23 mouse cellular contexts compared by ENCODE assay signal in the genomic region with DNA sequence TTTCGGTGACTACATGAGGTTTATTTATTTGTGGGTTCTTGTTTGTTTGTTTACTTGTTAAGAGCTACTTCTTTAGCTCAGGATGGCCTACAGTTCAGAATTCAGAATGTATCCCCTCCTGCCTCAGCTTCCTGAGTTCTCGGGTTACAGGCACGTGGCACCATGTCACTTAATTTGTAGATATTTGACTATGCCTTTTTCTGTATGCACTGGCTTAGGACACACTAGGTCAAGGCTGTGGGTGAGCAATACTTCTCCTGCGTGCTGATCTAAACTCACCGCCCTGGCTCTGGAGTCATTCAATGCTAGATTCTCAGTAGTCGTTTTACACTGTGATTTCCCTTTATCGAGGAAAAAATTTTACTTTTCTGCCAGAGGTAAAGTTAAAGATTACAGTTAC. TPM values are rescaled to one million over a fixed set of nuclear protein-coding genes. Genes with fewer than 3 reads are reported as not detected.
DNase-seq lines count a peak whose midpoint lies in the region; ATAC-seq and TF ChIP-seq lines count a peak whose summit lies in the region.
"Had no signal": no experiment of that assay in that cellular context is flagged by ENCODE, and none has a peak within 500 bp of the region (broad histone marks: within the 10 kb centered on the region; RNA-seq: fewer than 3 reads in every experiment).

No protein-coding gene starts in this region.

- H3K4me2 ChIP-seq in liver, embryonic 16.5 days (ENCODE audit: low read depth, low read length), result peak overlapping the region; percentile 15
- no peak overlapping the region for H3K4me2 ChIP-seq in forebrain, embryonic 12.5 days
- no peak overlapping the region for H3K4me2 ChIP-seq in midbrain, embryonic 16.5 days (ENCODE audit: low read length)
- H3K4me2 ChIP-seq: embryonic facial prominence, embryonic 15.5 days; heart, embryonic 13.5 days; kidney, embryonic 15.5 days; limb, embryonic 13.5 days; midbrain, embryonic 11.5 days had no signal

- peaks cover 38% of the 10 kb centered on the region for H3K4me1 ChIP-seq in liver, embryonic 16.5 days (ENCODE audit: control insufficient read depth, low read depth, low read length)
- H3K4me1 ChIP-seq in forebrain, embryonic 12.5 days, result peaks cover 34% of the 10 kb centered on the region
- H3K4me1 ChIP-seq in midbrain, embryonic 16.5 days (ENCODE audit: control insufficient read depth, insufficient read depth, low read length), result peaks cover 27% of the 10 kb centered on the region

- 36% methylated on average over 7 of the region's 7 CpGs for WGBS in liver, embryonic 16.5 days (ENCODE audit: insufficient replicate concordance)
- WGBS in forebrain, embryonic 12.5 days, result 91% methylated on average over 7 of the region's 7 CpGs
- 83% methylated on average over 7 of the region's 7 CpGs for WGBS in midbrain, embryonic 16.5 days

- no peak for ATAC-seq in liver, embryonic 16.5 days (ENCODE audit: low read depth)
- ATAC-seq in forebrain, embryonic 12.5 days (ENCODE audit: low FRiP score), result no peak
- no peak for ATAC-seq in midbrain, embryonic 16.5 days
- ATAC-seq: activated CD4-positive, CD25-positive, alpha-beta regulatory T cell, adult 4 months had no signal

- H3K79me3 ChIP-seq in C2C12 (ENCODE audit: low read depth), result peaks cover 58% of the 10 kb centered on the region

- TF ChIP-seq CTCF in C2C12 (IDR thresholded peaks at IDR 0.05; ENCODE audit: control insufficient read depth, insufficient read depth, insufficient read length), result no peak

- no peak overlapping the region for H3K4me3 ChIP-seq in C2C12 (ENCODE audit: insufficient read depth, poor library complexity, severe bottlenecking)
- no peak overlapping the region for H3K4me3 ChIP-seq in liver, embryonic 16.5 days (ENCODE audit: low read depth, low read length)
- H3K4me3 ChIP-seq in forebrain, embryonic 12.5 days (replicated peaks), result no peak overlapping the region
- no peak overlapping the region for H3K4me3 ChIP-seq in midbrain, embryonic 16.5 days (ENCODE audit: low read depth, low read length)
- H3K4me3 ChIP-seq: embryonic facial prominence, embryonic 15.5 days; forebrain, embryonic 10.5 days; heart, adult 2 months; heart, embryonic 13.5 days; kidney, embryonic 15.5 days; limb, embryonic 13.5 days had no signal

- peak overlapping the region; percentile 1; the same call in 1 of the 2 replicates for H3K27ac ChIP-seq in liver, embryonic 16.5 days (ENCODE audit: low read length)
- no peak overlapping the region for H3K27ac ChIP-seq in forebrain, embryonic 12.5 days
- H3K27ac ChIP-seq in midbrain, embryonic 16.5 days (ENCODE audit: low read length), result no peak overlapping the region
- H3K27ac ChIP-seq: embryonic facial prominence, embryonic 15.5 days; forebrain, embryonic 10.5 days; heart, adult 2 months; heart, embryonic 13.5 days; kidney, embryonic 15.5 days; limb, embryonic 13.5 days; macrophage had no signal

- peaks cover 61% of the 10 kb centered on the region for H3K36me3 ChIP-seq in C2C12 (ENCODE audit: control insufficient read depth, insufficient read depth)
- peaks cover 36% of the 10 kb centered on the region for H3K36me3 ChIP-seq in liver, embryonic 16.5 days (ENCODE audit: control insufficient read depth, insufficient read depth)
- peaks cover 35% of the 10 kb centered on the region for H3K36me3 ChIP-seq in forebrain, embryonic 12.5 days (replicated peaks)
- peaks cover 13% of the 10 kb centered on the region for H3K36me3 ChIP-seq in midbrain, embryonic 16.5 days (ENCODE audit: control insufficient read depth, insufficient read depth, low read length)

- H3K27me3 ChIP-seq in C2C12 (ENCODE audit: control insufficient read depth, insufficient read depth, insufficient read length), result no peaks in the 10 kb centered on the region
- no peaks in the 10 kb centered on the region for H3K27me3 ChIP-seq in liver, embryonic 16.5 days (ENCODE audit: control insufficient read depth, insufficient read depth, low read depth, low read length)
- no peaks in the 10 kb centered on the region for H3K27me3 ChIP-seq in forebrain, embryonic 12.5 days
- H3K27me3 ChIP-seq in midbrain, embryonic 16.5 days (ENCODE audit: control insufficient read depth, insufficient read depth, low read depth, low read length), result no peaks in the 10 kb centered on the region
- H3K27me3 ChIP-seq: embryonic facial prominence, embryonic 15.5 days; heart, embryonic 13.5 days; kidney, embryonic 15.5 days; limb, embryonic 13.5 days had no signal

- H3K9me3 ChIP-seq in liver, embryonic 16.5 days (replicated peaks; ENCODE audit: control insufficient read depth, low read length), result no peaks in the 10 kb centered on the region
- H3K9me3 ChIP-seq in forebrain, embryonic 12.5 days, result no peaks in the 10 kb centered on the region
- H3K9me3 ChIP-seq in midbrain, embryonic 16.5 days (replicated peaks; ENCODE audit: control insufficient read depth, low read length, poor library complexity, severe bottlenecking), result no peaks in the 10 kb centered on the region
- H3K9me3 ChIP-seq: embryonic facial prominence, embryonic 15.5 days; forebrain, embryonic 10.5 days; heart, embryonic 13.5 days; kidney, embryonic 15.5 days; limb, embryonic 13.5 days had no signal

- H3K79me2 ChIP-seq in C2C12 (ENCODE audit: control insufficient read depth, insufficient read depth), result peaks cover 71% of the 10 kb centered on the region

- DNase-seq in adrenal gland, adult 8-10 months, result peak; percentile 63
- no peak for DNase-seq in adrenal gland, postnatal 4 days (ENCODE audit: low spot score in 2 of 2)
- peak; percentile 33 for DNase-seq in induced T-regulatory cell, adult 2 months (ENCODE audit: low read depth)
- DNase-seq: cerebellum, adult 8-10 months; gastrocnemius, postnatal 25 days; heart, adult 2 months; heart, postnatal 14 days; kidney, adult 11 months; layer of hippocampus, adult 9-11 months; thymus, adult 18-20 months had no signal

- no peak overlapping the region for H3ac ChIP-seq in C2C12 (ENCODE audit: control insufficient read depth, insufficient read length, low read depth)

- H3K9ac ChIP-seq in liver, embryonic 16.5 days (ENCODE audit: low read depth, low read length), result no peak overlapping the region
- H3K9ac ChIP-seq in forebrain, embryonic 12.5 days, result no peak overlapping the region
- no peak overlapping the region for H3K9ac ChIP-seq in midbrain, embryonic 16.5 days (ENCODE audit: low read depth, low read length)
- H3K9ac ChIP-seq: embryonic facial prominence, embryonic 15.5 days; heart, embryonic 13.5 days; kidney, embryonic 15.5 days; limb, embryonic 13.5 days had no signal

TF ChIP-seq in C2C12, 6 proteins besides CTCF, POLR2A, EP300 and RAD21:
- no peak for TF ChIP-seq FOSL1 (IDR thresholded peaks at IDR 0.05; ENCODE audit: insufficient read depth, low read length, poor library complexity, severe bottlenecking)
- no peak for TF ChIP-seq CEBPB (IDR thresholded peaks at IDR 0.05; ENCODE audit: low read depth)
- peak; percentile 3 for TF ChIP-seq USF1 (IDR thresholded peaks at IDR 0.05; ENCODE audit: low read depth)
- TF ChIP-seq MYOG (IDR thresholded peaks at IDR 0.05; ENCODE audit: control insufficient read depth, extremely low read depth, insufficient read length), result no peak
- no peak for TF ChIP-seq MAX (IDR thresholded peaks at IDR 0.05)

RNA-seq across cellular contexts. Expression of gene Hp1bp3, which starts 4.7 kb away (rescaled TPM):
- 100 to 1,000 TPM; 228 to 267 (median 252) TPM for total RNA-seq in adrenal gland, adult 8-10 months (2022)
- total RNA-seq in adrenal gland, postnatal 4 days (2021), result 100 to 1,000 TPM; 212 to 217 TPM
- 54.3 TPM for polyA plus RNA-seq in C2C12 (2012; fragmentation: generic; extraction: Trizol)
- polyA plus RNA-seq in liver, embryonic 16.5 days (2015; fragmentation: Nextera tagmentation; extraction: Ambion mirVana), result 38.3 and 40.1 TPM in 2 replicates
- polyA plus RNA-seq in forebrain, embryonic 12.5 days (2016; fragmentation: Nextera tagmentation; extraction: Ambion mirVana), result 214 and 229 TPM in 2 replicates
- 199 and 209 TPM in 2 replicates for polyA plus RNA-seq in midbrain, embryonic 16.5 days (2015; fragmentation: Nextera tagmentation; extraction: Ambion mirVana)

RNA-seq across cellular contexts. Expression of gene Sh2d5, which starts 29.4 kb away (rescaled TPM):
- total RNA-seq in adrenal gland, adult 8-10 months (2022), result 1 to 10 TPM; 2.5 to 4.7 (median 3.4) TPM
- total RNA-seq in adrenal gland, postnatal 4 days (2021), result 1 to 10 TPM; 3.7 to 4.5 TPM
- polyA plus RNA-seq in C2C12 (2012; fragmentation: generic; extraction: Trizol), result 0.15 TPM
- polyA plus RNA-seq in liver, embryonic 16.5 days (2015; fragmentation: Nextera tagmentation; extraction: Ambion mirVana), result 0.72 and 0.78 TPM in 2 replicates
- 1.3 and 1.6 TPM in 2 replicates for polyA plus RNA-seq in forebrain, embryonic 12.5 days (2016; fragmentation: Nextera tagmentation; extraction: Ambion mirVana)
- 16.7 and 20.3 TPM in 2 replicates for polyA plus RNA-seq in midbrain, embryonic 16.5 days (2015; fragmentation: Nextera tagmentation; extraction: Ambion mirVana)
- total RNA-seq: heart, adult 2 months; monocyte, adult 5-6 weeks had no signal

RNA-seq across cellular contexts. Expression of gene Kif17, which starts 29.5 kb away (rescaled TPM):
- total RNA-seq in adrenal gland, adult 8-10 months (2022), result 1 to 10 TPM; 3.1 to 6.3 (median 4.0) TPM
- 1 to 10 TPM; 5.6 to 6.7 TPM for total RNA-seq in adrenal gland, postnatal 4 days (2021)
- 0.02 TPM for polyA plus RNA-seq in C2C12 (2012; fragmentation: generic; extraction: Trizol)
- polyA plus RNA-seq in liver, embryonic 16.5 days (2015; fragmentation: Nextera tagmentation; extraction: Ambion mirVana), result 0.33 and 0.35 TPM in 2 replicates
- polyA plus RNA-seq in forebrain, embryonic 12.5 days (2016; fragmentation: Nextera tagmentation; extraction: Ambion mirVana), result 0.40 and 0.45 TPM in 2 replicates
- polyA plus RNA-seq in midbrain, embryonic 16.5 days (2015; fragmentation: Nextera tagmentation; extraction: Ambion mirVana), result 3.4 and 4.0 TPM in 2 replicates
- total RNA-seq: gastrocnemius, postnatal 25 days had no signal
- polyA plus RNA-seq: activated CD4-positive, CD25-positive, alpha-beta regulatory T cell, adult 4 months; macrophage had no signal

Comparison
In these comparisons a context has a peak if more than half of its experiments do, and no peak if none do; other contexts are left out.
1. DNase-seq: peak in adrenal gland, adult 8-10 months (single experiment) and induced T-regulatory cell, adult 2 months (single experiment); none in adrenal gland, postnatal 4 days (0 of 2).